ENCODE assay signal across 13 mouse cellular contexts in the genomic region with DNA sequence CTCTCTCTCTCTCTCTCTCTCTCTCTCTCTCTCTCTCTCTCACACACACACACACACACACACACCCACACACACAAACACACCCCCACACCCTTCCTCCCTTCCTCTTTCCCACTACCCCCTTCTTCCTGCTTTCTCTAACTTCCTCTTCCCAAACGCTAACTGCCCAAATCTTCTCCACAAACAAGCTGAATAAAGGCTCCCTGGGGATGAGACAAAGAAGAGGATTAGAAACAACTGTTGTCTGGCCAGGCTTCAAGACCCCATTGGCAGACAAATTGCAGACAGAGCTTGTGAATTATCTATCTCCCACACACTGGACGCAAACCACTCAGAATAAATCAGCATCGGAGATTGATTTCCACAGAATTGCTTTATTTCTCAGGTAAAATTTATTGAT.
DNase-seq lines count a peak whose midpoint lies in the region; TF ChIP-seq lines count a peak whose summit lies in the region.
"Had no signal": no experiment of that assay in that cellular context is flagged by ENCODE, and none has a peak within 500 bp of the region (broad histone marks: within the 10 kb centered on the region; RNA-seq: fewer than 3 reads in every experiment).

No protein-coding gene starts in this region.

- intact Hi-C loops in gastrocnemius, postnatal 14 days (cut with DNase I; ENCODE audit: low total_unique reads) = no loop called here
- intact Hi-C loops in gastrocnemius, adult 2 months (cut with DNase I) = no loop called here

- H3K4me3 ChIP-seq in gastrocnemius, adult 2 months = no peak overlapping the region
- H3K4me3 ChIP-seq: embryonic facial prominence, embryonic 15.5 days; heart, embryonic 13.5 days; left cerebral cortex, adult 2 months had no signal

- H3K27ac ChIP-seq in gastrocnemius, adult 2 months = no peak overlapping the region
- H3K27ac ChIP-seq: embryonic facial prominence, embryonic 15.5 days; heart, embryonic 13.5 days had no signal

- no peak for TF ChIP-seq CTCF in gastrocnemius, adult 2 months (IDR thresholded peaks at IDR 0.05)

- DNase-seq in gastrocnemius, postnatal 14 days = peak; percentile 10
- DNase-seq in gastrocnemius, adult 18-20 months (ENCODE audit: low spot score) = no peak
- DNase-seq in layer of hippocampus, adult 9-11 months = peak; percentile 8
- DNase-seq in layer of hippocampus, adult 9-10 months (ENCODE audit: low spot score) = no peak
- peak; percentile 5 for DNase-seq in brain, adult 2 months (ENCODE audit: low read depth, low spot score)
- DNase-seq in mesoderm, embryonic 11.5 days (ENCODE audit: low read depth, low spot score) = peak; percentile 24
- DNase-seq in frontal cortex, postnatal 36 days (ENCODE audit: low spot score in 2 of 2) = no peak
- DNase-seq in gastrocnemius, adult 2 months = no peak
- DNase-seq: B cell, adult 2 months; lung, adult 2 months had no signal

Comparison
In these comparisons a context has a peak if more than half of its experiments do, and no peak if none do; other contexts are left out.
1. DNase-seq: peak in gastrocnemius, postnatal 14 days (single experiment), layer of hippocampus, adult 9-11 months (single experiment), brain, adult 2 months (single experiment) and mesoderm, embryonic 11.5 days (single experiment); none in gastrocnemius, adult 18-20 months (single experiment), layer of hippocampus, adult 9-10 months (single experiment), frontal cortex, postnatal 36 days (0 of 2) and gastrocnemius, adult 2 months (single experiment).